In the genomic region with DNA sequence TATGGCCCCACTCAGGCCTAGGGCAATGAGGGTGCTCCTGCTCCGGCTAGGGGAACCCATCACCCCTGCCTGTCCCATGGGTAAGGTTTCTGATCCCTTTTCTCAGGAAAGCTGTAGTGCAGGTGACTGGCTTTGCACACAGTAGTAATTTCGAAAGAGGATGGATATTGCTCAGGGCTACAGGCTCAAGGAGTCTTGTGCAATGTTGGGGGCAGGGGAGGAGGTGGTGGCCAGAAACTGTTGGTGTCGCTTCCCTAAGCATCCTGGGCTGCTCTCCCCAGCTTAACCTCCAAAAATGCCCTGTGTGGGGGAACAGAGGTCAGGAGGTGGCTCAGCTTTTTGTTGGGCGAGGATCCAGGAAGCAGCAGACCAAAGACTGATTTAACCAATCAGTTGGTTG, we compare ENCODE assay signal across 1 mouse cellular context.
TF ChIP-seq lines count a peak whose summit lies in the region.

No protein-coding gene starts in this region.

TF ChIP-seq in CH12.LX, 34 proteins besides CTCF, POLR2A, EP300 and RAD21 (continued from another document):
- no peak for TF ChIP-seq E2F4 (IDR thresholded peaks at IDR 0.05; ENCODE audit: insufficient replicate concordance, low read depth, low read length)
- peak; percentile 83 for TF ChIP-seq ETS1 (conservative IDR thresholded peaks at IDR 0.05; ENCODE audit: low read depth, low read length)
- TF ChIP-seq MEF2A (IDR thresholded peaks at IDR 0.05; ENCODE audit: borderline replicate concordance, low read depth, low read length): peak; percentile 57; the same call in 1 of the 2 replicates
